Mouse (Mus musculus): Measurements from ENCODE around the gene Kcnk13. TPM values are rescaled to one million over a fixed set of nuclear protein-coding genes. Genes with fewer than 3 reads are reported as not detected.
A peak's percentile ranks its signal among the peaks of the same experiment; 100 is the strongest.

Gene Kcnk13
- total and polyA plus RNA-seq, 3 experiments = 0.13 TPM; not detected in 2

- H3K27ac ChIP-seq (ENCODE audit: insufficient read depth, low read depth) = no peak overlapping the region
- H3K9ac ChIP-seq (ENCODE audit: insufficient read depth, low read depth) = no peak overlapping the region
- H3K4me3 ChIP-seq (replicated peaks in 1 of 3; ENCODE audit: low read depth in 2 of 3, low read length in 2 of 3, poor library complexity in 1 of 3) = no peak overlapping the region
- in situ Hi-C loops (cut with MboI; ENCODE audit: low pct_ligation_motif_present, low pct_unique_long_range_greater_than_20kb, low sequenced_read_pairs) (loop anchor here (5.0 kb wide), 1 partner anchor 47 kb away; no protein-coding TSS in a partner anchor), dilution Hi-C loops (cut with MboI; ENCODE audit: extremely low pct_ligation_motif_present, extremely low pct_unique_long_range_greater_than_20kb, low sequenced_read_pairs) (no loop called here)
- no peaks in the 10 kb centered on the region for H3K27me3 ChIP-seq (replicated peaks)
- H3K9me3 ChIP-seq (replicated peaks; ENCODE audit: low read length) = no peaks in the 10 kb centered on the region
- no peaks in the 10 kb centered on the region for H3K36me3 ChIP-seq (replicated peaks in 1 of 2; ENCODE audit: control insufficient read depth in 1 of 2, insufficient read depth in 1 of 2, low read length in 1 of 2)
- no peaks in the 10 kb centered on the region for H3K79me2 ChIP-seq (replicated peaks; ENCODE audit: control insufficient read depth, extremely low read depth, insufficient read depth, poor library complexity, severe bottlenecking)
- TF ChIP-seq USF2 (conservative IDR thresholded peaks at IDR 0.05; ENCODE audit: low read depth, low read length) (no peak), UBTF (IDR thresholded peaks at IDR 0.05; ENCODE audit: low read depth, low read length) (no peak), TBP (conservative IDR thresholded peaks at IDR 0.05; ENCODE audit: low read depth, low read length) (no peak), ZMIZ1 (IDR thresholded peaks at IDR 0.05; ENCODE audit: low read depth, low read length) (no peak), IRF4 (IDR thresholded peaks at IDR 0.05; ENCODE audit: low read depth, low read length) (peak; percentile 23; the same call in 1 of the 2 replicates), CTCF (conservative IDR thresholded peaks at IDR 0.05 in 1 of 2, IDR thresholded peaks at IDR 0.05 in 1 of 2; ENCODE audit: low read depth in 2 of 2, low read length in 2 of 2) (no peak), MYC (IDR thresholded peaks at IDR 0.05; ENCODE audit: low read depth, low read length) (no peak)
- DNase-seq (ENCODE audit: extremely low read depth) = no peak
- H3K4me1 ChIP-seq (ENCODE audit: control insufficient read depth in 1 of 2, insufficient read depth in 2 of 2) = peaks cover 0 to 29% of the 10 kb centered on the region in 2 experiments; a peak in 2 of 4 replicates
- H3K4me2 ChIP-seq (ENCODE audit: insufficient read depth, low read depth, poor library complexity, severe bottlenecking) = no peak overlapping the region
Observed at GRCm38 (mm10) chr12:100005285-100005684, 41.0 kb downstream of the Kcnk13 start.

DNA sequence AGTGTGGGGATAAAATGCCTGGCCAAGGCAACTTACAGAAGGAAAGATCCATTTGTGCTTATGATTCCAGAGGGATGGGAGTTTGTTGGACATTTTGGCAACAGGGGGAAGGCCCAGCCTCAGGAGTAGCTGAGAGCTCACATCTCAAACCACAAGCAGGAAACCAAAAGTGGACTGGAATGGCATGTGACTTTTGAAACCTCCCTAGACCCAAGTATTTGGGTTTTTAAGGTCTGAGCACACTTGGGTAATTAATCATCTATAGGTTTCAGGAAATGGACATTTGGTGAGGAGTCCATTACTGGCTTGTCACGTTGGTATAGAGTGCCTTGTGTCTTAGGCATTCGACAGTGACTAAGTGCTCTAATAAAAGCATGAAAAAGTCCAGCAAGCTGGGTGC lies 42.4 kb downstream of the Kcnk13 start:
- DNase-seq (ENCODE audit: extremely low read depth) = no peak
- no peak overlapping the region for H3K27ac ChIP-seq (ENCODE audit: insufficient read depth, low read depth)

DNA sequence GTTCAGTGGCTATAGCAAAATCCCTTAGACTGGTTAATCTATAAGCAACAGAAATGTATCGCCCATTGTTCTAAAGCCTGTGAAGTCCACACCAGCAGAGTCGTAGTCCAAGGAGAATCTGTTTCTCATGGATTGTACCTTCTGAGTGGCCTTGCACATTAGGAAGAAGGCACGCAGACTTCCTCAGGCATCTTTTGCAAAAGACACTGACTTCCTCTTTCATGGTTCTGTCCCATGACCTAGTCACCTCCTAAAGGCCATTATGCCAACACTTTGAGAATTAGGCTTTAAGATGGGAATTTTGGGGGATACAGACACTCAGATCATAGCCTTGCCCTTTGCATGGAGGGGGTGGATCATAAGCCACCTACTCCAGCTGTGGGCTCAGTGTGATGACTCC lies 48.5 kb downstream of the Kcnk13 start:
- H3K4me1 ChIP-seq (ENCODE audit: control insufficient read depth in 1 of 2, insufficient read depth in 2 of 2) = peaks cover 0 to 18% of the 10 kb centered on the region in 2 experiments; a peak in 2 of 4 replicates
- H3K4me2 ChIP-seq (ENCODE audit: insufficient read depth, low read depth, poor library complexity, severe bottlenecking) = no peak overlapping the region
- no peak overlapping the region for H3K4me3 ChIP-seq (replicated peaks in 1 of 3; ENCODE audit: low read depth in 2 of 3, low read length in 2 of 3, poor library complexity in 1 of 3)
- H3K27ac ChIP-seq (ENCODE audit: insufficient read depth, low read depth) = no peak overlapping the region
- H3K9me3 ChIP-seq (replicated peaks; ENCODE audit: low read length) = no peaks in the 10 kb centered on the region
- in situ Hi-C loops (cut with MboI; ENCODE audit: low pct_ligation_motif_present, low pct_unique_long_range_greater_than_20kb, low sequenced_read_pairs) (no loop called here), dilution Hi-C loops (cut with MboI; ENCODE audit: extremely low pct_ligation_motif_present, extremely low pct_unique_long_range_greater_than_20kb, low sequenced_read_pairs) (no loop called here)
- no peak for DNase-seq (ENCODE audit: extremely low read depth)
- no peaks in the 10 kb centered on the region for H3K27me3 ChIP-seq (replicated peaks)
- H3K36me3 ChIP-seq (replicated peaks in 1 of 2; ENCODE audit: control insufficient read depth in 1 of 2, insufficient read depth in 1 of 2, low read length in 1 of 2) = no peaks in the 10 kb centered on the region
- no peaks in the 10 kb centered on the region for H3K79me2 ChIP-seq (replicated peaks; ENCODE audit: control insufficient read depth, extremely low read depth, insufficient read depth, poor library complexity, severe bottlenecking)
- TF ChIP-seq JUND (conservative IDR thresholded peaks at IDR 0.05; ENCODE audit: low read depth, low read length) (no peak), JUN (IDR thresholded peaks at IDR 0.05; ENCODE audit: insufficient read depth, low read depth, low read length) (no peak), UBTF (IDR thresholded peaks at IDR 0.05; ENCODE audit: low read depth, low read length) (no peak), BHLHE40 (IDR thresholded peaks at IDR 0.05; ENCODE audit: low read depth, low read length) (no peak), POLR2AphosphoS2 (IDR thresholded peaks at IDR 0.05; ENCODE audit: low read depth, low read length) (no peak), ZNF384 (IDR thresholded peaks at IDR 0.05; ENCODE audit: low read depth, low read length) (no peak), E2F4 (IDR thresholded peaks at IDR 0.05; ENCODE audit: insufficient replicate concordance, low read depth, low read length) (no peak), HCFC1 (IDR thresholded peaks at IDR 0.05; ENCODE audit: low read depth, low read length) (no peak)
- H3K9ac ChIP-seq (ENCODE audit: insufficient read depth, low read depth) = no peak overlapping the region

More for the DNA sequence above, 42.4 kb downstream of the Kcnk13 start:
- peaks cover 0 to 29% of the 10 kb centered on the region in 2 experiments; a peak in 2 of 4 replicates for H3K4me1 ChIP-seq (ENCODE audit: control insufficient read depth in 1 of 2, insufficient read depth in 2 of 2)
- dilution Hi-C loops (cut with MboI; ENCODE audit: extremely low pct_ligation_motif_present, extremely low pct_unique_long_range_greater_than_20kb, low sequenced_read_pairs) = no loop called here
- no peaks in the 10 kb centered on the region for H3K27me3 ChIP-seq (replicated peaks)
- no peak for TF ChIP-seq RAD21 (IDR thresholded peaks at IDR 0.05; ENCODE audit: low read depth, low read length)
- no peak for TF ChIP-seq CTCF (conservative IDR thresholded peaks at IDR 0.05 in 1 of 2, IDR thresholded peaks at IDR 0.05 in 1 of 2; ENCODE audit: low read depth in 2 of 2, low read length in 2 of 2)
- no peak for TF ChIP-seq MYC (IDR thresholded peaks at IDR 0.05; ENCODE audit: low read depth, low read length)
- TF ChIP-seq MAFK (IDR thresholded peaks at IDR 0.05; ENCODE audit: insufficient replicate concordance, low read length) = no peak
- TF ChIP-seq BHLHE40 (IDR thresholded peaks at IDR 0.05; ENCODE audit: low read depth, low read length) = peak; percentile 39; the same call in 1 of the 2 replicates
- no peak for TF ChIP-seq ZKSCAN1 (IDR thresholded peaks at IDR 0.05; ENCODE audit: borderline replicate concordance, low read depth, low read length)
- TF ChIP-seq MAZ (IDR thresholded peaks at IDR 0.05; ENCODE audit: low read depth, low read length) = no peak
- TF ChIP-seq CHD1 (IDR thresholded peaks at IDR 0.05; ENCODE audit: low read depth, low read length) = no peak
- no peak for TF ChIP-seq MEF2A (IDR thresholded peaks at IDR 0.05; ENCODE audit: borderline replicate concordance, low read depth, low read length)
- no peaks in the 10 kb centered on the region for H3K9me3 ChIP-seq (replicated peaks; ENCODE audit: low read length)
- H3K4me3 ChIP-seq (replicated peaks in 1 of 3; ENCODE audit: low read depth in 2 of 3, low read length in 2 of 3, poor library complexity in 1 of 3) = no peak overlapping the region
- H3K9ac ChIP-seq (ENCODE audit: insufficient read depth, low read depth) = no peak overlapping the region
- no peaks in the 10 kb centered on the region for H3K79me2 ChIP-seq (replicated peaks; ENCODE audit: control insufficient read depth, extremely low read depth, insufficient read depth, poor library complexity, severe bottlenecking)
- H3K4me2 ChIP-seq (ENCODE audit: insufficient read depth, low read depth, poor library complexity, severe bottlenecking) = no peak overlapping the region
- H3K36me3 ChIP-seq (replicated peaks in 1 of 2; ENCODE audit: control insufficient read depth in 1 of 2, insufficient read depth in 1 of 2, low read length in 1 of 2) = no peaks in the 10 kb centered on the region
- in situ Hi-C loops (cut with MboI; ENCODE audit: low pct_ligation_motif_present, low pct_unique_long_range_greater_than_20kb, low sequenced_read_pairs) = loop anchor here (5.0 kb wide), 1 partner anchor 46 kb away; no protein-coding TSS in a partner anchor

Measured in CH12.LX (cell line).